Mouse (Mus musculus) neural tube, embryonic 14.5 days (tissue): ENCODE data around the gene Slc13a5. TPM values are rescaled to one million over a fixed set of nuclear protein-coding genes. Genes with fewer than 3 reads are reported as not detected.

Experiments
- ATAC-seq: fragments of 200-750 bp; cut with Nextera tagmentation; 2 replicates; pipeline ENCODE4 v1.8.0; 2017; ENCODE audit warnings: low read depth, mild to moderate bottlenecking, moderate TSS enrichment, moderate library complexity
- H3K27ac ChIP-seq: fragments of 300-500 bp; sonication (generic); 2 replicates; pipeline ENCODE4 v1.5.1; 2014; ENCODE audit warnings: low read depth, mild to moderate bottlenecking, control low read depth, low read length, moderate library complexity, mixed read lengths
- H3K27me3 ChIP-seq: fragments of 300-500 bp; sonication (generic); 2 replicates; pipeline ENCODE4 v1.6.1; 2014; ENCODE audit warnings: low read length; ENCODE audit not compliant: control insufficient read depth, insufficient read depth
- H3K36me3 ChIP-seq: fragments of 300-500 bp; sonication (generic); 2 replicates; pipeline ENCODE4 v1.6.1; 2014; ENCODE audit warnings: low read length, mixed read lengths; ENCODE audit not compliant: control insufficient read depth, insufficient read depth
- H3K4me1 ChIP-seq: fragments of 300-500 bp; sonication (generic); 2 replicates; pipeline ENCODE4 v1.6.1; 2014; ENCODE audit warnings: low read length; ENCODE audit not compliant: control insufficient read depth, insufficient read depth
- H3K4me2 ChIP-seq: fragments of 300-500 bp; sonication (generic); 2 replicates; pipeline ENCODE4 v1.6.1; 2014; ENCODE audit warnings: mild to moderate bottlenecking, low read depth, low read length, control low read depth
- H3K4me3 ChIP-seq: fragments of 300-500 bp; sonication (generic); 2 replicates; pipeline ENCODE4 v1.5.1; 2014; ENCODE audit warnings: low read depth, low read length, control low read depth, mixed read lengths
- H3K9ac ChIP-seq: fragments of 300-500 bp; sonication (generic); replicated peaks from 2 replicates; pipeline ENCODE4 v1.6.1; 2014; ENCODE audit warnings: low read depth, mild to moderate bottlenecking, control low read depth, low read length, mixed read lengths
- H3K9me3 ChIP-seq: fragments of 300-500 bp; sonication (generic); 2 replicates; pipeline ENCODE4 v1.6.1; 2016; ENCODE audit warnings: low read length; ENCODE audit not compliant: control insufficient read depth
- WGBS: fragments of 180-500 bp; shearing (Covaris S2); extraction: QIAGEN DNeasy Blood & Tissue Kit; methylation state at CpG from one replicate; pipeline ENCODE4 v1.1.7; 2014; 5-methylcytosine and 5-hydroxymethylcytosine counted together
- polyA plus RNA-seq: library from polyadenylated mRNA; unstranded; fragments of >200 nt; fragmentation: Nextera tagmentation; extraction: Ambion mirVana; gene quantifications from 2 replicates; pipeline ENCODE4 v1.2.1, GENCODE M21; 2014

The Slc13a5 gene
- polyA plus RNA-seq: 0.76 and 1.8 TPM in 2 replicates

GRCm38 (mm10) chr11:72266960-72267560 lies at the start of gene Slc13a5:
Gene Slc13a5 (minus strand): TSS chr11:72267222.
- peak within 1 kb of the TSS; percentile 47; the same call in 1 of the 2 replicates for H3K9ac ChIP-seq
- H3K27me3 ChIP-seq: peaks cover 15% of the 10 kb centered on the region
- 2% methylated on average over 36 of the region's 36 CpGs for WGBS
- peak within 1 kb of the TSS; percentile 37 for H3K4me3 ChIP-seq
- no peaks in the 10 kb centered on the region for H3K9me3 ChIP-seq
- H3K4me2 ChIP-seq: peak within 1 kb of the TSS; percentile 79
- H3K27ac ChIP-seq: no peak within 1 kb of the TSS
- no peaks in the 10 kb centered on the region for H3K36me3 ChIP-seq
- H3K4me1 ChIP-seq: peaks cover 12% of the 10 kb centered on the region; the same call in 1 of the 2 replicates
- ATAC-seq: peak; percentile 60

GRCm38 (mm10) chr11:72314151-72314895 lies 47.3 kb upstream of the Slc13a5 start, which contains the start of gene Fbxo39:
Gene Fbxo39 (plus strand): TSS chr11:72314444.
- Histone ChIP-seq H3K4me3 (peak within 1 kb of the TSS; percentile 23), H3K9ac (no peak within 1 kb of the TSS), H3K36me3 (no peaks in the 10 kb centered on the region), H3K27me3 (peaks cover 14% of the 10 kb centered on the region), H3K9me3 (no peaks in the 10 kb centered on the region), H3K27ac (no peak within 1 kb of the TSS), H3K4me2 (peak within 1 kb of the TSS; percentile 38), H3K4me1 (no peaks in the 10 kb centered on the region)
- 10% methylated on average over 42 of the region's 42 CpGs for whole genome bisulfite sequencing
- no peak for ATAC-seq

GRCm38 (mm10) chr11:72311355-72312001 lies 44.5 kb upstream of the Slc13a5 start:
- no peak overlapping the region for H3K27ac ChIP-seq
- WGBS: 89% methylated on average over 10 of the region's 10 CpGs
- H3K9ac ChIP-seq: no peak overlapping the region
- no peaks in the 10 kb centered on the region for H3K9me3 ChIP-seq
- no peaks in the 10 kb centered on the region for H3K36me3 ChIP-seq
- ATAC-seq: no peak
- no peaks in the 10 kb centered on the region for H3K4me1 ChIP-seq
- H3K4me3 ChIP-seq: no peak overlapping the region
- no peak overlapping the region for H3K4me2 ChIP-seq
- H3K27me3 ChIP-seq: peaks cover 14% of the 10 kb centered on the region

- no peak overlapping the region for H3K9ac ChIP-seq
- no peaks in the 10 kb centered on the region for H3K9me3 ChIP-seq
- no peaks in the 10 kb centered on the region for H3K4me1 ChIP-seq
- H3K4me3 ChIP-seq: no peak overlapping the region
- no peak for ATAC-seq
- no peak overlapping the region for H3K4me2 ChIP-seq
- WGBS: 83% methylated on average over 4 of the region's 4 CpGs
- H3K36me3 ChIP-seq: no peaks in the 10 kb centered on the region
- peaks cover 14% of the 10 kb centered on the region for H3K27me3 ChIP-seq
- H3K27ac ChIP-seq: no peak overlapping the region
Observed at GRCm38 (mm10) chr11:72310491-72310890, 43.5 kb upstream of the Slc13a5 start.

GRCm38 (mm10) chr11:72308982-72309381 lies 42.0 kb upstream of the Slc13a5 start:
- WGBS: 72% methylated on average over 2 of the region's 2 CpGs
- H3K27ac ChIP-seq: no peak overlapping the region

GRCm38 (mm10) chr11:72307461-72307860 lies 40.4 kb upstream of the Slc13a5 start:
- no peak overlapping the region for H3K27ac ChIP-seq
- no peak overlapping the region for H3K9ac ChIP-seq
- H3K27me3 ChIP-seq: no peaks in the 10 kb centered on the region
- H3K4me2 ChIP-seq: no peak overlapping the region
- H3K36me3 ChIP-seq: no peaks in the 10 kb centered on the region
- H3K9me3 ChIP-seq: no peaks in the 10 kb centered on the region
- H3K4me3 ChIP-seq: no peak overlapping the region
- no peak for ATAC-seq
- no peaks in the 10 kb centered on the region for H3K4me1 ChIP-seq
- WGBS: 90% methylated on average over 5 of the region's 5 CpGs

More at GRCm38 (mm10) chr11:72308982-72309381, 42.0 kb upstream of the Slc13a5 start:
- no peak overlapping the region for H3K9ac ChIP-seq
- H3K9me3 ChIP-seq: no peaks in the 10 kb centered on the region
- ATAC-seq: no peak
- no peak overlapping the region for H3K4me3 ChIP-seq
- H3K4me2 ChIP-seq: no peak overlapping the region
- H3K36me3 ChIP-seq: no peaks in the 10 kb centered on the region
- no peaks in the 10 kb centered on the region for H3K4me1 ChIP-seq
- peaks cover 6% of the 10 kb centered on the region for H3K27me3 ChIP-seq

- H3K9me3 ChIP-seq: no peaks in the 10 kb centered on the region
- H3K27ac ChIP-seq: no peak overlapping the region
- H3K4me3 ChIP-seq: no peak overlapping the region
- H3K36me3 ChIP-seq: no peaks in the 10 kb centered on the region
- ATAC-seq: no peak
- WGBS: 74% methylated on average over 7 of the region's 7 CpGs
- H3K27me3 ChIP-seq: no peaks in the 10 kb centered on the region
- no peak overlapping the region for H3K4me2 ChIP-seq
- no peaks in the 10 kb centered on the region for H3K4me1 ChIP-seq
- no peak overlapping the region for H3K9ac ChIP-seq
Observed at GRCm38 (mm10) chr11:72302230-72302629, 35.2 kb upstream of the Slc13a5 start.

- Histone ChIP-seq H3K27me3 (no peaks in the 10 kb centered on the region), H3K4me1 (no peaks in the 10 kb centered on the region), H3K9ac (no peak within 1 kb of the TSS), H3K9me3 (no peaks in the 10 kb centered on the region), H3K36me3 (no peaks in the 10 kb centered on the region), H3K4me3 (no peak within 1 kb of the TSS), H3K4me2 (no peak within 1 kb of the TSS), H3K27ac (no peak within 1 kb of the TSS)
- WGBS: 39% methylated on average over 6 of the region's 6 CpGs
- no peak for ATAC-seq
Observed at GRCm38 (mm10) chr11:72301334-72301733, 34.3 kb upstream of the Slc13a5 start, which contains the start of gene Xaf1. Gene Xaf1 (plus strand): TSS chr11:72301629.

GRCm38 (mm10) chr11:72293116-72293515 lies 26.1 kb upstream of the Slc13a5 start:
- H3K9ac ChIP-seq: no peak overlapping the region
- H3K4me2 ChIP-seq: no peak overlapping the region
- no peaks in the 10 kb centered on the region for H3K36me3 ChIP-seq
- H3K27me3 ChIP-seq: no peaks in the 10 kb centered on the region
- no peak overlapping the region for H3K4me3 ChIP-seq
- ATAC-seq: no peak
- 79% methylated on average over 2 of the region's 2 CpGs for WGBS
- H3K4me1 ChIP-seq: no peaks in the 10 kb centered on the region
- no peaks in the 10 kb centered on the region for H3K9me3 ChIP-seq
- H3K27ac ChIP-seq: no peak overlapping the region
